Mouse (Mus musculus): Measurements from ENCODE around the gene Plvap. TPM values are rescaled to one million over a fixed set of nuclear protein-coding genes. Genes with fewer than 3 reads are reported as not detected.

Plvap gene
- polyA plus RNA-seq (2014; fragmentation: Nextera tagmentation; extraction: Ambion mirVana) = 123 and 135 TPM in 2 replicates

- TF ChIP-seq CTCF (IDR thresholded peaks at IDR 0.05; ENCODE audit: low read depth) = no peak
- peak within 1 kb of the TSS; percentile 9; the same call in 1 of the 2 replicates for H3K9ac ChIP-seq
- H3K36me3 ChIP-seq (ENCODE audit: insufficient read depth) = no peaks in the 10 kb centered on the region
- H3K4me3 ChIP-seq (ENCODE audit: low read depth, low read length) = peak within 1 kb of the TSS; percentile 33
- H3K27ac ChIP-seq (ENCODE audit: low read depth) = peak within 1 kb of the TSS; percentile 3; the same call in 1 of the 2 replicates
- 26% methylated on average over 13 of the region's 14 CpGs for WGBS
- H3K4me2 ChIP-seq = peak within 1 kb of the TSS; percentile 51
- peak; percentile 65 for DNase-seq
- peaks cover 25% of the 10 kb centered on the region for H3K27me3 ChIP-seq (ENCODE audit: insufficient read depth, low read length)
- H3K4me1 ChIP-seq (ENCODE audit: insufficient read depth) = no peaks in the 10 kb centered on the region
- no peaks in the 10 kb centered on the region for H3K9me3 ChIP-seq (ENCODE audit: low read depth, low read length)
- ATAC-seq (ENCODE audit: insufficient read depth) = peak; percentile 69
Observed at GRCm38 (mm10) chr8:71511644-71512043, at the start of gene Plvap. Plvap (minus strand) TSS chr8:71511752.

- no peak for TF ChIP-seq CTCF (IDR thresholded peaks at IDR 0.05; ENCODE audit: low read depth)
- H3K4me2 ChIP-seq = no peak overlapping the region
- no peaks in the 10 kb centered on the region for H3K36me3 ChIP-seq (ENCODE audit: insufficient read depth)
- H3K4me3 ChIP-seq (ENCODE audit: low read depth, low read length) = no peak overlapping the region
- ATAC-seq (ENCODE audit: insufficient read depth) (no peak), DNase-seq (no peak)
- H3K4me1 ChIP-seq (ENCODE audit: insufficient read depth) = peaks cover 3% of the 10 kb centered on the region; the same call in 1 of the 2 replicates
- H3K27ac ChIP-seq (ENCODE audit: low read depth) = no peak overlapping the region
- H3K27me3 ChIP-seq (ENCODE audit: insufficient read depth, low read length) = peaks cover 60% of the 10 kb centered on the region
- H3K9me3 ChIP-seq (ENCODE audit: low read depth, low read length) = no peaks in the 10 kb centered on the region
- no peak overlapping the region for H3K9ac ChIP-seq
- WGBS = 85% methylated on average over 5 of the region's 5 CpGs
Observed at GRCm38 (mm10) chr8:71560765-71561164, 49.2 kb upstream of the Plvap start.

GRCm38 (mm10) chr8:71560071-71560470 lies 48.5 kb upstream of the Plvap start:
- Histone ChIP-seq H3K9me3 (ENCODE audit: low read depth, low read length) (no peaks in the 10 kb centered on the region), H3K4me1 (ENCODE audit: insufficient read depth) (peaks cover 3% of the 10 kb centered on the region; the same call in 1 of the 2 replicates), H3K9ac (no peak overlapping the region), H3K36me3 (ENCODE audit: insufficient read depth) (no peaks in the 10 kb centered on the region), H3K27ac (ENCODE audit: low read depth) (no peak overlapping the region), H3K4me2 (no peak overlapping the region), H3K4me3 (ENCODE audit: low read depth, low read length) (no peak overlapping the region), H3K27me3 (ENCODE audit: insufficient read depth, low read length) (peaks cover 60% of the 10 kb centered on the region)
- WGBS = 53% methylated on average over 3 of the region's 3 CpGs
- ATAC-seq (ENCODE audit: insufficient read depth) = no peak
- no peak for TF ChIP-seq CTCF (IDR thresholded peaks at IDR 0.05; ENCODE audit: low read depth)
- no peak for DNase-seq

- DNase-seq (peak; percentile 90), ATAC-seq (ENCODE audit: insufficient read depth) (peak; percentile 71)
- no peaks in the 10 kb centered on the region for H3K36me3 ChIP-seq (ENCODE audit: insufficient read depth)
- peak overlapping the region; percentile 44; the same call in 1 of the 2 replicates for H3K9ac ChIP-seq
- H3K4me2 ChIP-seq = peak overlapping the region; percentile 81
- H3K4me3 ChIP-seq (ENCODE audit: low read depth, low read length) = peak overlapping the region; percentile 47
- peaks cover 60% of the 10 kb centered on the region for H3K27me3 ChIP-seq (ENCODE audit: insufficient read depth, low read length)
- no peak overlapping the region for H3K27ac ChIP-seq (ENCODE audit: low read depth)
- no peak for TF ChIP-seq CTCF (IDR thresholded peaks at IDR 0.05; ENCODE audit: low read depth)
- WGBS = 1% methylated on average over 24 of the region's 24 CpGs
- H3K4me1 ChIP-seq (ENCODE audit: insufficient read depth) = peaks cover 3% of the 10 kb centered on the region; the same call in 1 of the 2 replicates
- no peaks in the 10 kb centered on the region for H3K9me3 ChIP-seq (ENCODE audit: low read depth, low read length)
Observed at GRCm38 (mm10) chr8:71558958-71559690, 47.6 kb upstream of the Plvap start.

GRCm38 (mm10) chr8:71558071-71558957 lies 46.8 kb upstream of the Plvap start, which contains the start of gene Tmem221:
Tmem221 (minus strand) TSS chr8:71558871.
- ATAC-seq (ENCODE audit: insufficient read depth) (peak; percentile 11; the same call in 1 of the 2 replicates), DNase-seq (no peak)
- peak; percentile 23; the same call in 1 of the 2 replicates for TF ChIP-seq CTCF (IDR thresholded peaks at IDR 0.05; ENCODE audit: low read depth)
- Histone ChIP-seq H3K9ac (peak within 1 kb of the TSS; percentile 44), H3K4me2 (peak within 1 kb of the TSS; percentile 81), H3K36me3 (ENCODE audit: insufficient read depth) (no peaks in the 10 kb centered on the region), H3K27me3 (ENCODE audit: insufficient read depth, low read length) (peaks cover 60% of the 10 kb centered on the region), H3K27ac (ENCODE audit: low read depth) (no peak within 1 kb of the TSS), H3K9me3 (ENCODE audit: low read depth, low read length) (no peaks in the 10 kb centered on the region), H3K4me1 (ENCODE audit: insufficient read depth) (peaks cover 3% of the 10 kb centered on the region; the same call in 1 of the 2 replicates), H3K4me3 (ENCODE audit: low read depth, low read length) (peak within 1 kb of the TSS; percentile 47)
- 3% methylated on average over 67 of the region's 70 CpGs for WGBS

GRCm38 (mm10) chr8:71554644-71555043 lies 43.1 kb upstream of the Plvap start:
- Histone ChIP-seq H3K9me3 (ENCODE audit: low read depth, low read length) (no peaks in the 10 kb centered on the region), H3K27me3 (ENCODE audit: insufficient read depth, low read length) (peaks cover 33% of the 10 kb centered on the region), H3K4me1 (ENCODE audit: insufficient read depth) (no peaks in the 10 kb centered on the region), H3K4me3 (ENCODE audit: low read depth, low read length) (no peak overlapping the region), H3K36me3 (ENCODE audit: insufficient read depth) (no peaks in the 10 kb centered on the region), H3K27ac (ENCODE audit: low read depth) (no peak overlapping the region), H3K9ac (no peak overlapping the region), H3K4me2 (no peak overlapping the region)
- DNase-seq (no peak), ATAC-seq (ENCODE audit: insufficient read depth) (no peak)
- no peak for TF ChIP-seq CTCF (IDR thresholded peaks at IDR 0.05; ENCODE audit: low read depth)
- WGBS = 73% methylated on average over 2 of the region's 2 CpGs
